Mouse (Mus musculus) midbrain, embryonic 10.5 days (tissue): ENCODE data around the gene Olfr1185-ps1. TPM values are rescaled to one million over a fixed set of nuclear protein-coding genes. Genes with fewer than 3 reads are reported as not detected.
"Not testable (repeated sequence)": the region's sequence is repeated elsewhere in the genome, so short reads cannot be mapped to it uniquely, and the experiment has no call there.

Experiments used
- DNase-seq: peaks from one replicate; pipeline ENCODE4 v3.0.0-alpha.2; 2017; ENCODE audit warnings: low spot score
- H3K27ac ChIP-seq: fragments of 300-500 bp; sonication (generic); replicated peaks from 2 replicates; pipeline ENCODE4 v1.5.1; 2016; ENCODE audit warnings: mild to moderate bottlenecking
- H3K27me3 ChIP-seq: fragments of 300-500 bp; sonication (generic); 2 replicates; pipeline ENCODE4 v1.6.1; 2016; ENCODE audit warnings: low read depth, mild to moderate bottlenecking; ENCODE audit not compliant: poor library complexity, severe bottlenecking
- H3K36me3 ChIP-seq: fragments of 300-500 bp; sonication (generic); 2 replicates; pipeline ENCODE4 v1.6.1; 2016; ENCODE audit warnings: mild to moderate bottlenecking, moderate library complexity
- H3K4me1 ChIP-seq: fragments of 300-500 bp; sonication (generic); 2 replicates; pipeline ENCODE4 v1.6.1; 2016
- H3K4me3 ChIP-seq: fragments of 300-500 bp; sonication (generic); 2 replicates; pipeline ENCODE4 v1.5.1; 2016; ENCODE audit warnings: mild to moderate bottlenecking, moderate library complexity
- H3K9me3 ChIP-seq: fragments of 300-500 bp; sonication (generic); replicated peaks from 2 replicates; pipeline ENCODE4 v1.6.1; 2016; ENCODE audit warnings: mild to moderate bottlenecking
- WGBS: fragments of 180-500 bp; shearing (Covaris S2); methylation state at CpG from one replicate; pipeline ENCODE4 v1.1.7; 2016; 5-methylcytosine and 5-hydroxymethylcytosine counted together
- polyA plus RNA-seq: library from polyadenylated mRNA; unstranded; fragments of >200 nt; fragmentation: Nextera tagmentation; extraction: Ambion mirVana; gene quantifications from 2 replicates; pipeline ENCODE4 v1.2.1, GENCODE M21; 2016

Gene Olfr1185-ps1
- not detected in 2 replicates for polyA plus RNA-seq

DNA sequence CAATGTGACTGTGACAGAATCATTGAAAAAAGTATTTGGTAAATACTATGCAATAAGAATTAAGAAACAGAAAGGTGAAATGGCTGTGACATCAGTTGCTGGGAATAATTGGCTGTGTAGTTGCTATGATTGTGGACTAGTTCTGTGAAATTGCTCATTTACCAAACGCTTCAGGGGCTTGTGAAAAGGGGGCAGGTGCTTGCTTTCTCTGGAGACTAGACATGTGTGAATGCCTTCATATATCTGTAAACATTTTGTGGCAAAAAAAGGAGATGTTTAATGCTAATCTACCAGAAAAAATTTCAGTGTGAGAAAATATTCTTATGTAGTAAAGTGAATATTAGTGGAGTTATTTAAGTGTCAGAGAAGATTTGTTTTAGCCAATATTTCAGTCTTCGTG, at the start of gene Olfr1185-ps1:
TSS of gene Olfr1185-ps1 (plus strand) at position 301 of the 400 bp plus-strand sequence.
- Histone ChIP-seq H3K27ac (no peak within 1 kb of the TSS), H3K36me3 (no peaks in the 10 kb centered on the region), H3K27me3 (no peaks in the 10 kb centered on the region), H3K9me3 (no peaks in the 10 kb centered on the region), H3K4me1 (no peaks in the 10 kb centered on the region), H3K4me3 (no peak within 1 kb of the TSS)
- 83% methylated on average over 2 of the region's 2 CpGs for WGBS
- no peak for DNase-seq

DNA sequence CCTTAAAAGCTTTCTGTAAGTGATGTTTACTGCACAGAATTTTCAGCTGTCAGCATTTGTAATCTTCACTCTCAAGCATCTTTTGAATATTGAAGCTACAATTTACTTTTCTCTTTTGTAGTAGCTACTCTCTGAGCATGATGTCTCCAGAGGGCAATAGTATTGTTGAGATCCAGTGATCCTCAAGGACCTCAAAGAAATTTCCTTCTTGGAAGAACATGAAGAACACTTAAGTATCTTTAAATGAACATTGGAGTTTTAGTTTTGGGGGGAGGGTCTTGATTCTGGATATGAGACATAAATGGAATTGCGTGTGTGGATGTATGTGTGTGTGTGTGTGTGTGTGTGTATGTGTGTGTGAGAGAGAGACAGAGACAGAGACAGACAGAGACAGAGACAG, 44.1 kb upstream of the Olfr1185-ps1 start, which contains the start of gene Gm13757:
TSS of gene Gm13757 (minus strand) at position 101 of the 400 bp plus-strand sequence.
- DNase-seq, result no peak
- Histone ChIP-seq H3K27me3 (no peaks in the 10 kb centered on the region), H3K36me3 (no peaks in the 10 kb centered on the region), H3K4me3 (no peak within 1 kb of the TSS), H3K9me3 (no peaks in the 10 kb centered on the region), H3K4me1 (no peaks in the 10 kb centered on the region), H3K27ac (no peak within 1 kb of the TSS)
- 86% methylated on average over 1 of the region's 1 CpGs for WGBS

DNA sequence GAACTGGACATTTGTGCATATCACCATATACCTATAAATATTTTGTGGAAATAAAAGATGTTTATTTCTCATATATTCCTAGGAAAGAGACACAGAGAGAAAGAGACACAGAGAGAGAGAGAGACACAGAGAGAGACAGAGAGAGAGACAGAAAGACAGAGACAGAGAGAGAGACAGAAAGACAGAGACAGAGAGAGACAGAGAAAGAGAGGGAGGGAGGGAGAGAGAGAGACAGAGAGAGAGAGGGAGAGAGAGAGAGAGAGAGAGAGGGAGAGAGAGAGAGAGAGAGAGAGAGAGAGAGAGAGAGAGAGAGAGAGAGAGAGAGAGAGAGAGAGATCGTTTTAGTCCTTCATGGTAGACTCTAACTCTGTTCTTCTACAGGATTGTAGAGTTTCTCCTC, 38.6 kb upstream of the Olfr1185-ps1 start, which contains the start of gene Olfr1183:
TSS of gene Olfr1183 (plus strand) at position 301 of the 400 bp plus-strand sequence.
- 78% methylated on average over 1 of the region's 1 CpGs for WGBS
- H3K36me3 ChIP-seq, H3K27ac ChIP-seq, H3K4me3 ChIP-seq, DNase-seq, H3K27me3 ChIP-seq, H3K9me3 ChIP-seq, H3K4me1 ChIP-seq: not testable (repeated sequence)

DNA sequence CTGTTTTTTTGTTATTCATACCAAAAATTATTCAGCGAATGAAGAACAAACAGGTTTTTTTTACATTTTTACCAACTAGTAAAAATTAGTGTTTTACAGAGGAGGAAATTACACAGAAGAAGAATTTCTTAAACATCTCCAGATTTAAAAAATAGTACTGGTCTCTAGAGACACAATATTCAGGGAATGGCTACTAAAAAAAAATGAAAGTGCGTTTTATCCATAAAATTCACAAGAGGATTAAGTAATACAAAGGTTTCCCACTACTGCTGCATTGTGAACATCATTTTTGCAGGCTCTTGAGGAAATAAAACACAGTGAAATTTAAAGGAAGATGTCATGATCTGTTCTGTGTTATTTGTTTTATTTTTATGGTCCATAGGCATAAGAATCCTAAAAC, 9.8 kb upstream of the Olfr1185-ps1 start, which contains the start of gene Olfr1184:
TSS of gene Olfr1184 (plus strand) at position 301 of the 400 bp plus-strand sequence.
- H3K4me3 ChIP-seq, result no peak within 1 kb of the TSS
- no peak for DNase-seq
- H3K9me3 ChIP-seq, result no peaks in the 10 kb centered on the region
- H3K27ac ChIP-seq, result no peak within 1 kb of the TSS
- no peaks in the 10 kb centered on the region for H3K27me3 ChIP-seq
- H3K36me3 ChIP-seq, result no peaks in the 10 kb centered on the region
- 88% methylated on average over 2 of the region's 2 CpGs for WGBS
- H3K4me1 ChIP-seq, result no peaks in the 10 kb centered on the region

DNA sequence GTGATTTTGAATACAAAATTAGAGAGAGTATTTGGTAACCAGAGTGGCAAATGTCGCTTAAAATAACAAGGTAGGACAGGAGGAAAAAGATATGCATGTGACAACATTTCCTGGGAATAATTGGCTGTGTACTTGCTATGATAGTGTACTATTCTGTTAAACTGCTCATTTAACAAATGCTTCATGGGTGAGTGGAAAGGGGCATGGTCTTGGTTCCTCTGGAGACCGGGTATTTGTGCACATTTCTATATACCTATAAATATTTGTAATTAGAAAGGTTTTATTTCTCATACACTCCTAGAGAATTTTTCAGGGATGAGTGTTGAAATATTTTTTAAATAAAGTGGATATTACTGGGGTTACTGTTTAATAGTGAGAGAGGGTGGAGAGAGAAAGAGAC, 25.1 kb downstream of the Olfr1185-ps1 start, which contains the start of gene Olfr1186:
TSS of gene Olfr1186 (plus strand) at position 301 of the 400 bp plus-strand sequence.
- H3K27me3 ChIP-seq, result no peaks in the 10 kb centered on the region
- H3K4me3 ChIP-seq, result no peak within 1 kb of the TSS
- H3K9me3 ChIP-seq, result no peaks in the 10 kb centered on the region
- no peak within 1 kb of the TSS for H3K27ac ChIP-seq
- H3K36me3 ChIP-seq, result no peaks in the 10 kb centered on the region
- H3K4me1 ChIP-seq, result no peaks in the 10 kb centered on the region
- 88% methylated on average over 2 of the region's 2 CpGs for WGBS
- no peak for DNase-seq

DNA sequence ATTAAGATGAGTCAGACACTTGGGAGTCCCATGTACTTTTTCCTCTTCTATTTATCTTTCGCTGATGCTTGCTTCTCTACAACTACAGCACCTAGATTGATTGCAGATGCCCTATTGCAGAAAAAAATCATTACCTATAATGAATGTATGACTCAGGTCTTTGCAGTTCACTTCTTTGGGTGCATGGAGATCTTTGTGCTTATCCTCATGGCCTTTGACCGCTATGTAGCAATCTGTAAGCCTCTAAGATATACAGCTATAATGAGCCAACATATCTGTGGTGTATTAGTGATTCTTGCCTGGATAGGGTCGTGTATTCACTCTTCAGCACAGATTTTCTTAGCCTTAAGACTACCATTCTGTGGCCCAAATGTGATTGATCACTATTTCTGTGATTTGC, 32.6 kb downstream of the Olfr1185-ps1 start:
- Histone ChIP-seq H3K4me1 (no peaks in the 10 kb centered on the region), H3K9me3 (no peaks in the 10 kb centered on the region), H3K36me3 (no peaks in the 10 kb centered on the region), H3K4me3 (no peak overlapping the region), H3K27ac (no peak overlapping the region), H3K27me3 (no peaks in the 10 kb centered on the region)
- no peak for DNase-seq
- WGBS, result 76% methylated on average over 3 of the region's 3 CpGs

Other genes with a start within 250 kb of the Olfr1185-ps1 start
- not detected in 2 replicates for gene Olfr1173, start 213.4 kb upstream of the Olfr1185-ps1 start, polyA plus RNA-seq
- not detected in 2 replicates for gene Olfr1174-ps, start 178.2 kb upstream of the Olfr1185-ps1 start, polyA plus RNA-seq
- not detected in 2 replicates for gene Olfr1175-ps, start 166.1 kb upstream of the Olfr1185-ps1 start, polyA plus RNA-seq
- gene Olfr1176, start 156.6 kb upstream of the Olfr1185-ps1 start, polyA plus RNA-seq, result not detected in 2 replicates
- gene Olfr1177-ps, start 146.8 kb upstream of the Olfr1185-ps1 start, polyA plus RNA-seq, result not detected in 2 replicates
- gene Olfr1178, start 106.3 kb upstream of the Olfr1185-ps1 start, polyA plus RNA-seq, result not detected in 2 replicates
- not detected in 2 replicates for gene Olfr1179, start 86.9 kb upstream of the Olfr1185-ps1 start, polyA plus RNA-seq
- not detected in 2 replicates for gene Olfr1180, start 74.2 kb upstream of the Olfr1185-ps1 start, polyA plus RNA-seq
- not detected in 2 replicates for gene Olfr1181, start 67.1 kb upstream of the Olfr1185-ps1 start, polyA plus RNA-seq
- not detected in 2 replicates for gene Gm13757, start 44.2 kb upstream of the Olfr1185-ps1 start, polyA plus RNA-seq
- gene Olfr1183, start 38.5 kb upstream of the Olfr1185-ps1 start, polyA plus RNA-seq, result not detected in 2 replicates
- gene Olfr1184, start 9.7 kb upstream of the Olfr1185-ps1 start, polyA plus RNA-seq, result not detected in 2 replicates
- gene Olfr1186, start 25.2 kb downstream of the Olfr1185-ps1 start, polyA plus RNA-seq, result not detected in 2 replicates
- gene Olfr1188, start 63.6 kb downstream of the Olfr1185-ps1 start, polyA plus RNA-seq, result not detected in 2 replicates
- not detected in 2 replicates for gene Olfr1189, start 93.1 kb downstream of the Olfr1185-ps1 start, polyA plus RNA-seq
- gene Olfr1191-ps1, start 147.2 kb downstream of the Olfr1185-ps1 start, polyA plus RNA-seq, result not detected in 2 replicates
- gene Olfr1192-ps1, start 155.2 kb downstream of the Olfr1185-ps1 start, polyA plus RNA-seq, result not detected in 2 replicates
- not detected in 2 replicates for gene Olfr1193, start 182.3 kb downstream of the Olfr1185-ps1 start, polyA plus RNA-seq
- not detected in 2 replicates for gene Olfr1195, start 195.9 kb downstream of the Olfr1185-ps1 start, polyA plus RNA-seq
- gene Olfr1196, start 211.3 kb downstream of the Olfr1185-ps1 start, polyA plus RNA-seq, result not detected in 2 replicates
- not detected in 2 replicates for gene Olfr1197, start 239.0 kb downstream of the Olfr1185-ps1 start, polyA plus RNA-seq